Mouse (Mus musculus) WW6 (cell line): ENCODE data around the gene Tnip2.

ENCODE experiments used
- DNase-seq: peaks from one replicate; pipeline ENCODE4 v3.0.0-alpha.2; 2013; ENCODE audit warnings: low read depth, low spot score

Tnip2 gene

DNA sequence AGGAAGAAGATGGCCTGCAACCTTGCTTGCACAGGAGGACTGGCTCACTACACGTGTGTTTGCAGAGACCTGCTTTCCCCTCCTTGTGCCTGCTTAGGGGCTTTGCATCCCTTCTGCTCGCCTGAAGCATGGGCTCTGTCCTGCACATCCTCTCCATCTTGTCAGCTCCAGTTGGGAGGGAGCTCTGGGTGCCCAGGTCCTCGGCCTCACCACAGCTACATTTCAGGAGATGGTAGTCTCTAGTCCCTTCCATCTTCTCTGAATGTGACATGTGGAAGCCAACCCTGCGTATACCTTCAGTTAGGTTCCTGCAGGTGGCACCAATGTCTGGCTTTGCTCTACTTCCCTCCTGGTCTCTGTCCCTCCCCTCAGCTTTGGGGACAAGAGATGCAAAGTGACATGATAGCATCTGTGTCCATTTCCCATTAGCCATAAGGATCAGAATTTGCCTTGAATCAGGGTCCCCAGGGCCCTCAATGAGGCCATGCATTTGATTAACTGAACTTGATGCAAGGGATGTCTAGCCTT lies 10.2 kb upstream of the Tnip2 start:
- no peak for DNase-seq

DNA sequence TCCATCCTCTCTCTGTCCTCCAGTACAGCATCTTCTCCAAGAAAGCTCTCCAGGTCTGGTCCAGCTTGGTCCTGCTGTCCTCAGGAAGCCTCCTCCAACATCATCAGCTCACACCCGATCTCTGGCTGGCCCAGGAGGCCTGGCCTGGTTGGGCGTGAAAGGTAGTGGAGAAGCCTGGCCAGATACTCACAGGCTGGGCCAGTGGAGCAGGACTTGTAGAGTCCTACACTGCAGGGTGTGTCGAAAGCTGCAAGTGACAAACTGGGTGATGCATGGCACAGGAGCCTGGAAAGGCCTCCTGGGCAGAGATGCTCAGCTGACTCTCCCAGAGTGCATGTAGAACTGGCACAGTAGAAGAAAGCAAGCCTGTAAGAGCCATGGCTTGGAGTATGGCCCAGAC lies 7.5 kb upstream of the Tnip2 start:
- DNase-seq, result no peak

DNA sequence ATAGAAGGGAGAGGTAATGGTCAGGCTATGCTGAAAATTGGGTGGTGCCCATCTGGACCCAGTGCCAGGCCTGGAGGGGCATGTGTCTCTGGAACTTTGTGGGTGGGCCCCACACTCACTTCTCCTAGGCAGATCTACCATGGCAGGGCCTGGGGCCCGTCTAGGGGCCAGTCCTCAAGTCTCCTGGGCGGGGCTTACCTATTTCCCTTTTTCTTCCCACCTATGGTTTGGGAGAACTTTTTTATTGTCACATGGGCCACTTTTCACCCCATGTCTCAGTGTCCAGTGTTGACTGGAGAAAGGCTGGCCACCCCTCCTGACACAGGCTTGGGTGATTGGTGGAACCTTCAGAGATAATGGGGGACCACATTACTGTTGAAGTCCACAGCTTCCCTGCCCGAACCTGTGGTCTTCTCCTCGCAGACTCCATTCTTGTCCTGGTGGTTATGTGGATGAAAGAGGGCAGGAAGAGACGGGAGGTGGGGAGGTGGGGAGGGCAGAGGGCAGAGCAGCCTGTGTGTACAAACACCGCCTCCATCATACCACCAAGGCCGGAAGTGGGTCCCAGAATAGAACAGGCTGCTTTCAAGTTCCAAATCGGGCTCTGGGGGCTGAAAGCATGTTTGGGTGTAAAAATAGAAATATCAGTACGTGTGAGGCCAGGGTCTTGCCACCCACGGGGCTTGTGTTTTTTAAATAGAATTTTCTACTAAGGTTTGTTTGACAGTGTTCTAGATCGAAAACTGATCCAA lies 6.8 kb upstream of the Tnip2 start:
- no peak for DNase-seq

DNA sequence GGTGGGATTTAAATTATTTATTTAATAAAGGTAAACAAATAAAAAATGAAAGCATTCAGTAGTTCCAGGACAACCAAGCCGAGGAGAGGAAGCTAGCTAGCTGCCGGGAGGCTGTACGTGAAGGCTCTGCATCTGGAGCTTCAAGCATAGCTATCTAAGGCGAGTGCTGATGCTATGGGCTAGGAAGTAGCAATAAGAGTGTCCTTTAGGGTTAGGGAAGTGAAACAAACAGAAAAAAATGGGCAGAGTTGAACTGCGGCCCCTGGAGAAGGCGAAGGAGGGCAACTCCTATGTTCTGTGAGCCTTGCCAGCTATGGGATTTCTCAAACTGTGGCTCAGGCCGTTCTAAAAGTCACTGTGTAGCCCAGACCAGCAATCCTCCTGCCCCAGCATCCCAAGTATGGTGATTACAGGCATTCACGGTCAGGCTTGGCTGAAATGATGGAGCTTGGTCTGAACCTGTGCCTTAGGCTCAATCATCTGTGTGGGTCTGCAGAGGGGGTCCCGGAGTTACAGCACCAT lies 5.7 kb upstream of the Tnip2 start:
- DNase-seq, result no peak

DNA sequence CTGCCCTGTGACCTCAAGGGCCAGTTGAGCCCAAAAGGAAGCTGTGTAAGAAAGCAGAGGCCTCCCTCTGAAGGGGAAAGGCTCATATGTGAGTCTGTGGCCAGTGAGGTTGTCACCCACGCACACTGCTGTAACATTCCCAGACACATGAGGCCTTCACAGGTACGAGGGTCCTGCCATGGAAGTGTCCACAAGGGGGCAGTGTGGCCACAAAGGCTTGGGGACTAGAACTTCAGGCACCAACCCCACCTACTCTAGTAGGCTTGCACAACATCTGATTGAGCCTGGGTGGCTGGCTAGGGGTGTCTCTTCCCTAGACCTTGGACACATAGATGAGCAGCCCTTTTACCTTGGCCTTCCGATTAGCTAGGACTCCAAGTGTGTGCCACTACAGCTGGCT lies 4.1 kb upstream of the Tnip2 start:
- peak; percentile 68 for DNase-seq

DNA sequence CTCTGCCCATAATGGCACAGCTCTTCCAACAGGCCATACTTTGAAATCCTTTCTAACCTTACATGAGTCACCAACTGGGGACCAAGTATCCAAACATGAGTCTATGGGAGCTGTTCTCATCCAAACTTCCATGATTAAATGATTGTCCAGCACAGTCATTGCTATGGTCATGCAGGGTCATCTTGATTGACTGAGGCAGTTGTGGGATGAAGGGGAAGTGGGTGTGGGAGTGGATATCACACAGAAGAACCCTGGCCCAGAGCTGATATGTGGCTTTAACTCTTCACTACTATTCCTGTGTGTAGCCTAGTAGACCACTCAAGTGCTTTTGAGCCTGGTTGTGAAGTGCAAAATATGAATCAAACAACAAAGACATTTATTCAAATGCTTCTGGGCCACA lies 1.3 kb upstream of the Tnip2 start:
- no peak for DNase-seq

DNA sequence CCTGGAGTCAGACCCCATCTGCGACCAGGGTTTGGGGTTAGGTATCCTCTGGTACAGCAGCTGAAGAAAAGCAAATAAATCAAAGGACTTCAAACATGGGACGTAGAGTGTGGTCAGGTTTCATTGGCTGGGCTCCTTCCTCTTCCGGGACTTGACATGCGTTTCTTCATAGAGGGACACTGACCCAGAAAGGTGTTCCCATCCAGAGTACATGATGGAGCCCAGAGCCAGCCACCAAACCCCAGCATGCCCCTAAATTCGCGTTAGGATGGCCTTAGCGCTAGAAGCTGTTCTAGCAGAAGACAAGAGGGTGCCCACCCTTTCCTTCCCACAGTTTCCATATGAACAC lies 401 bp upstream of the Tnip2 start:
- DNase-seq, result no peak

DNA sequence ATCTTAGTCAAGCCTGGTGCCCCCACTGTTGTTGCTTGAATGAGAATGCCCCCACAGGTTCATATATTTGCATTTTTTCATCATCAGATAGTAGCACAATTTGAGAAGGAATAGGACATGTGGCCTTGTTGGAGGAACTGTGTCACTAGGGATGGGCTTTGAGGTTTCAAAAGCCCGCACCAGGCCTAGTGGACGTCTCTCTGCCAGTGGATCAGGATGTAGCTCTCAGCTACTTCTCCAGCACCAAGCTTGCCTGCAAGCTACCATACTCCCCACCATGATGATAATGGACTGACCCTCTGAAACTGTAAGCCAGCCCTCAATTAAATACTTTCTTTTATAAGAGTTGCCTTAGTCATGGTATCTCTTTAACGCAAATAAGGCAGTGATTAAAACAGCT lies 1.3 kb downstream of the Tnip2 start:
- no peak for DNase-seq

DNA sequence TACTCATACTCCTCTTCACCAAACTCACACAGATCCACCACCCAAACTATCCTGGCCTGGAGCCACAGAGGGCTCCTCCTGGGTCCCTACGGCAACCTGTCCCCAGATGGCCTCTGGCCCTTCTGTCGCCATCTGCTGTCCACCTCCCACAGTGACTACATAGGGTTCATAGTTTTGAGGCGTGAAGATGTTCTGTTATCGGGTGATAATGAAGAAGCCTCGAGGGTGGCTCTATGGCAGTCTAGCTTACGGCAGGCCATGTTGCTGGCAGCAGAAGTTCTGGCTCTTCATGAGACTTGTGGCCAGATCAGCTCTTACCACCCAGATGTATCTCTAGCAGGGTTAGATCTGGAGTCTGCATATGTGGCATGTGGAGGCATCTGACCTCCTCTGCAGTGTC lies 11.0 kb downstream of the Tnip2 start:
- no peak for DNase-seq

DNA sequence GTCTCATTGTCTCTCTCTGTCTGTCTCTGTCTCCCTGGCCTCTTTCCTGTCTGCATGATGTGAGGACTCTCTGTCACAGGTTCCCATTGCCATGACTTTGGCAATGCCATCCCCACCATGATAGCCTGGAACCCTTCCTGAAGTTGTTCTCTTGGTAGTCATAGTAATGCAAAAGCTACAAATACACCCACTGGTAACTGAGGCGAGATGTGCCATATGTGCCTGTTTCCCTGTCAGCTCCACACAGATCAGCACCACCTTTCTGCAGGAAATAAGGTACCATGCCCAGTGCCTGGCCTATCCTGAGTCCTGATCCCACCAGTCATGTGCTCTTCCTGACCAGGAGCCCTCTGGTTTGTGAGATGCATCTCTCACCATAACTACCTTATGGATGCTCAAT lies 11.4 kb downstream of the Tnip2 start:
- DNase-seq, result no peak

DNA sequence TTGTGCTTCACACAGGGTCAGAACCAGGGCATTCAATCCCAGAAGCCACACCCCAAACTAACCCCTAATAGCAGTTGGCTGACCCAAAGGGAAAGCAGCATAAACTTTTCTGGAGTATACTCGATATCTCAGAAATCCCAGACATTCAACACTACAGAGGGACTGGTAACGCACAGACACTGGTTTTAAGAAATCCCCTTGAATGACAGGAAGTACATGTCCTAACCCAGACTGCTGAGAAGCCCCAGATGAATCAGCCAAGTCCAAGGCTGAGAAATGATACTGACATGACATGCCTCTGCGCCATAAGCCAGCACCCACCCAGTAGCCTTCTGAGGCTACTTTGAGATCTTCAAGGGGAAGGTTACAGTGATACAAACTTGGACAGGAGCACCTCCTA lies 12.2 kb downstream of the Tnip2 start:
- DNase-seq, result no peak

DNA sequence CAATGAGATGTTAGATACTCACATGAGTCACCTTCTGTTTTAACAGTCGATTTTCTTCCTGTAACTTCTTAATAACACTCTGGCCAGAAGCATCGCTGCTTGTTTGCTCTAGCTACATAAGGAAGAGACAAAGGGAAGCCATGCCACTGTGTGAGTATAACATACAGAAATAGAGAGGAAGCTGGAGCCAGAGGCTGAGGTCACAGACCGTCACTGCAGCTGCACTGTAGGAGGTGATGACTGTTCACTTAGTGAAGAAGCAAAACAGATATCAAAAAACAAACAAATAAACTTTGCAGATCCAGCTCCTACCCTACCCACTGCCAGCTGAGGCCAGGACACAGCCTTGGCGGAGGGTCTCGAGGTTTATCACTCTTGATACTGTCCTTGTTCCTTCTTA lies 12.9 kb downstream of the Tnip2 start:
- no peak for DNase-seq

DNA sequence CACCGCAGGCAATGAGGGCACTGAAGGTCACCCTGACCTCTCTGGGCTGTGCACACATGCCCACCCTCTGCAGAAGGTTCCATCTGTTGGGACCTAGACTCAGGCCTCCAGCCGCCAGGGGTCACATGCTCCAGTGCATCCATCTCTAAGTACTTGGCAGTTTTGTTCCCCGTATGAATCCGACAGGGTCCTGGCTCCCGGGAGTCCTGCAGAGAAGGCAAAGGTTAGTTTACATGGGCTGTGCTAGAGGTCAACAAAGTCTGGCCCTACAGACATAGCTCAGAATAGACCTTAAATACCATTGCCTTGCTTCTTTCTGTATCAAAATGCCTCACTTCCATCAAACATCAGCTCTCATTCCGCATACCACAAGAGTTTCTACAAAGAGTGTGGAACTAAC lies 17.0 kb downstream of the Tnip2 start:
- no peak for DNase-seq

DNA sequence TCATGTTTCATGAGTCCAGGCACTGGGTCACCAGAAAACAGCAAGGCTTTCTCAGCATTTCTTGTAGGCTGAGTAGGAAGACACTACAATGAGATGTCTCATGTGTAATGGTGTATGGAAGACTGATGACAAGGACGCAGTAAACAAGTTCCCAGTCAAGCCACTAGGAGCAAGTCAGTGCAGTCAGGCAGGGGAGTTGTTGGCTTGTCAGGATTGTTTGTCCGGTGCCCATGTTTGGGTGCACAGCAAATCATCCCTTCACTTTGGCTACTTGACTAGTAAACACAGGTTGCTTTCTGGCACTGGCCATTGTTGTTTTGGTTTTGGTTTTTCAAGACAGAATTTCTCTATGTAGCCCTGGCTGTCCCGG lies 24.4 kb downstream of the Tnip2 start:
- DNase-seq, result no peak

DNA sequence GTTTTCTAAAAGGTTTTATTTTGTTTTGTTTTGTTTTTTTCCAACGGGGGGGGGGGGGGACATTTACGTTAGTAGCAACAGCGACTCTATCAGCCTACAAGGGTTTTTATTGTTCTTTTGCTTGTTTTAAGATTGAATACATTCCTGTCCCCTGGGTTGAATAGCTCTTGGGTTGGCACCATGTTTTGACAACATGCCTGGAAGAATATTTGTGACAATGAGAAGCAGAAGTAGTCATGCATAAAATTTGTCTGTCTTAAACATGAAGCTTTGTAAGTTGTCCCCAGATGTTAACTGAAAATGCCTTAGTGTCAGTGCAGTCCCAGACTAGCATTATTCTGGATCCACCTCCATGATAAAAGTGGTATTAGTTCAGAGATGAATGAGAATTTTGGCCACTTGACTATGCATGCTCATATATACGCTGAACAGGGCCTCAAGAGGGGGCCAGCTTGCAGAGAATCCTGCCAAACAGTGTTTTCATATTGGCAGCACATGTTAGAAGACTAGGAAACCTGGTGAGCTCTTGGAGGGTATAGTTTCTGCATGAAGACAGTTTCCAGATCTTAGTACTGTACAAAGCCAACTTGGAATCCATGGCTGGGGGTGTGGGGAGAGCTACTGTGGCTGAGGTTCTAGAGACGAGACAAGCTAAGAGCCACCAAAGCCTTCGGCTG lies 24.9 kb downstream of the Tnip2 start:
- no peak for DNase-seq

DNA sequence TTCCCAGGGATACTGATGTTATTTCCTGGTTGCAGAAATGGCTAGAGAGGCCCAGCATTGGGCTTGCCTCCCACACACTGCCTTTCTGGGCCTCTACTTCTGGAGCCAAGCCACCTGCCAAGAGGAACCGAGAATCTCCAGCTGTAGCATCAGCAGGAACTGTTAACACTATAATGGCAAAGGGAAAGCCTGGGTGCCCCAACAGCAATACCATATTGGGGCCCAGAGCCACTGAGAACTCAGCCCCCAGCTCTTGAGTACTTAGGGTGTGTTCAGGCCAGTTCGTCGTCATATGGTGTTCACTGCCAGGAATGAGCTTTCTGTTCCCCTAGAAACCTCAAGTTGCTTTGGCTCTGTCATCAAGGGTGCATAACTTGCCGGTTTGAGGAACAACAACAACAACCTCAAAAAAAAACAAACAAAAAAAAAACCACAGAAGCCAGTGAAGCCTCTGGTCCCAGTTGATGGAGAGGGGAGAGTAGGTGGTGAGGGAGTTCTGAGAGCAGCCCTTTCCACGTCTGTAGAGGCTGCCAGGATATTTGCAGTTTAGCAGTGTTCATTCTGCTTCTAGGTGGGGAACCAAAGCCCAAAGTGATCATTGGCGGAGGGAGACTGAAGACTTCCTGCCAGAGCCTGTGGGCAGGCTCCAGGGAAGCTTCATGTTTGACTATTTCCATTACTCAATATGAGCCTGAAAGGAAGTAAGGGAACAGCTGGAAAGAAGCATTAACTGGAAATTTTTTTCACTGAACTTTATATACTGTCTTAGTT lies 26.3 kb downstream of the Tnip2 start:
- DNase-seq, result no peak

DNA sequence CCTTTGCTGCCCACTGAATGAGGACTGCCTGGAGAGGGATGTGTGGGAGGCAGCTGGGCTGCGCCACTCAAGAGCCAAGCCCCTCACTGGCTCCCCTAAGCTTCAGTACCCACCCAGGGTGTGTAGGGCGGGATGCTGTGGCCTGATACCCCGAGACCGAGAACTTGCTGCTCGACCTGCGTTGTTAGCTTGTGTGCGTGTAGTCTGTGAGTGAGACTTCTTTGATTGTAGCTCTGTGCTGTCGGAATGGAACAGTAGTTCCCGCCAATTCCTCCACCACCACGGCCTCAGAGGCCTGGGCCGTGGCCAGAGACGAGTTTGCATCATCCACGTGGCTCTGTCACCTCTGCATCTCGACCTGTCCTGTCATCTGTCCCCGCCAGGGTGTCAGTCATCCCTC lies 28.1 kb downstream of the Tnip2 start:
- DNase-seq, result no peak

DNA sequence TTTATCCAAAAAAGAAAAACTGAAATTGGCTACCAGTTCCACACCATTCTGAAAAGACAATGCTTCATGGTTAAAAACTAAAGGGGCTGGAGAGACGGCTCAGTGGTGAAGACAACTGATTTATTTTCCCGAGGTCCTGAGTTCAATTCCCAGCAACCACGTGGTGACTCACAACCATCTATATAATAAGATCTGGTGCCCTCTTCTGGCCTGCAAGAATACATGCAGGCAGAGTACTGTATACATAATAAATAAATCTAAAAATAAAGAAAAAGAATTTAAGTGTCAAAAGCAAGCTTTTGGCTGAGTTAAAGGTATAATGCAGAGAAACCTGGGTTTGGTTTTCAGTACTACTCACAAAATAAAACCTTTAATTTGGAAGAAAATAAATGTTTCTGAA lies 32.9 kb downstream of the Tnip2 start:
- no peak for DNase-seq

DNA sequence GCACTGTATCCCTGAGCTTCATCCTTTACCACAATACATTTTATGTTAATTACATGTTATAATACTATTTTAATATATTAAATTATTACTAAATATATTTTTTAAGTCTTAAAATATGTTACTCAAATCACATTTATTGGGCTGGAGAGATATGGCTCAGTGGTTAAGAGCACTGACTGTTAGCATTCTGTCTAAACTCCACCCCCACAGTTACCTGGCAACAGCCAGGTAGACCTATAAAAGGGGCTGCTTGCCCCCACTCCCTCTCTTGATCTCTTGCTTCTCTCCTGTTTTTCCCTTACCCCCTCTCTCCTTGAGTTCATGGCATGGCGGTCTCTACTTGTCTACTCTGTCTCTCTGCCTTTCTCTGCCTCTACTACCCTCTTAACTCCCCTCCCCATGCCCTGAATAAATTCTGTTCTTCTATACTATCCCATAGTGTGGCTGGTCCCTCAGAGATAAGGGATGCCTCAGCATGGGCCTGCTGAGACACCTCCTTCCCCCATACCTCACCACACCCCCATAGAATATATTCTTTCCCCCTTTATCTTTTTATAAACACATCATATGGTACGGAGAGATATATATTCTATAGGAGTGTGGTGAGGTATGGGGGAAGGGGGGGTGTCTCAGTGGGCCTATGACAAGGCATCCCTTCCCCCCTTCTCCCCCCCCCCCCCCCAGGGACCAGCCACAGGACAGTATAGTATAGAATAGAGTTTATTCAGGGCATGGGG lies 45.6 kb downstream of the Tnip2 start:
- no peak for DNase-seq

DNA sequence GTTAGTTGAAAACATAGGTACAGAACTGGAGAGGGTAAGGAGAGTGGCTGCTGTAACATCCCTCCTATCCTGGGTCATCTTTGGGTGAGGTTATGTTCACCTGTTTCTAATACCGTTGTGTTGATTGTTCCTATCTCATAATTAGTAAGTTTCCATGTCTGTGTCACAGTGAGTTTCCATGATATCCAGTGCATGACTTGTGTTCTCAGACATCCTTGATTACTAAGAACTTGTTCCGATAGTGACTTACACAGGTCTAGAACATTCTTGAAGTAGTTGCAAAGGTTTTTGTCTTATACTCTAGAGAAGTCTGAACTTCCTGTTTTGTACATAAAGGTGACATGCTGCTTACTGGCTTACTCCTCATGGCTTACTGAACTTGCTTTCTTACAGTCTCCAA lies 47.1 kb downstream of the Tnip2 start:
- DNase-seq, result no peak

DNA sequence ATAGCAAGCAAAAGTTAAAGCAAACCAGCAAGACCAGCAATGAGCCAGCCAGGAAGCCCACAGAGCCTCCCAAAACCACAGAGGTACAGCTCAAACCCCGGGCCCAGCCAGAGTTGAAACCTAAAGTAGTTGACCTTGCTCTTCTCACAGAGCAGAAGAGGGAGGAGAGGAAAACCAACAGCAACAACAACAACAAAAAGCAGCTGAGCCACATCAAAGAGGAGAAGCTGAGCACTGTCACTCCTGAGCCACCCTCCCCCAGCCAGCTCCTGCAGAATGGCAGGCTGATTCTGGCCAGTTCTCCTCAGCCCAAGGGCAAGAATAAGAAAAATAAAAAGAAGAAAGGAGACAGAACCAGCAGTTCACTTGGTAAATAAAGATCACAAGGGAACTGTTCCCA lies 47.7 kb downstream of the Tnip2 start:
- no peak for DNase-seq

DNA sequence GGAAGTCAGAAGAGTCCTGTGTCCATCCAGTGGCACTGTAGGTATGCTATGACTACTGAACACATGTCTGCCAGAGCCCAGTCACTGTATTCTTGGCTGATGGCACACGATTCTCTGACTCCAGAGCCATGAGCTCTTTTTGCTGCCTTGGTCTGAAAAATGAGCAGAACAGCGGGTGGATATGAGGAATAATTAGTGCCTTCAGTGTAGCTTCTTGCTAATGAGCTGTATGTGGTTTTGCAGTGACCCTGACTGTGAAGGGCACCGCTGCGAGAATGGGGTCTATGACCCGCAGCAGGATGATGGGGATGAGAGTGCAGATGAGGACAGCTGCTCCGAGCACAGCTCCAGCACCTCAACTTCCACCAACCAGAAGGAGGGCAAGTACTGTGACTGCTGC lies 52.0 kb downstream of the Tnip2 start:
- no peak for DNase-seq
